Mouse (Mus musculus): ENCODE data around the gene Btbd10. TPM values are rescaled to one million over a fixed set of nuclear protein-coding genes. Genes with fewer than 3 reads are reported as not detected.

Gene Btbd10
- 10 to 100 TPM in 1 of 2 experiments, 1 to 10 TPM in 1; 10.0 to 10.3 TPM for polyA plus RNA-seq (2017; shearing (Covaris generic))

DNA sequence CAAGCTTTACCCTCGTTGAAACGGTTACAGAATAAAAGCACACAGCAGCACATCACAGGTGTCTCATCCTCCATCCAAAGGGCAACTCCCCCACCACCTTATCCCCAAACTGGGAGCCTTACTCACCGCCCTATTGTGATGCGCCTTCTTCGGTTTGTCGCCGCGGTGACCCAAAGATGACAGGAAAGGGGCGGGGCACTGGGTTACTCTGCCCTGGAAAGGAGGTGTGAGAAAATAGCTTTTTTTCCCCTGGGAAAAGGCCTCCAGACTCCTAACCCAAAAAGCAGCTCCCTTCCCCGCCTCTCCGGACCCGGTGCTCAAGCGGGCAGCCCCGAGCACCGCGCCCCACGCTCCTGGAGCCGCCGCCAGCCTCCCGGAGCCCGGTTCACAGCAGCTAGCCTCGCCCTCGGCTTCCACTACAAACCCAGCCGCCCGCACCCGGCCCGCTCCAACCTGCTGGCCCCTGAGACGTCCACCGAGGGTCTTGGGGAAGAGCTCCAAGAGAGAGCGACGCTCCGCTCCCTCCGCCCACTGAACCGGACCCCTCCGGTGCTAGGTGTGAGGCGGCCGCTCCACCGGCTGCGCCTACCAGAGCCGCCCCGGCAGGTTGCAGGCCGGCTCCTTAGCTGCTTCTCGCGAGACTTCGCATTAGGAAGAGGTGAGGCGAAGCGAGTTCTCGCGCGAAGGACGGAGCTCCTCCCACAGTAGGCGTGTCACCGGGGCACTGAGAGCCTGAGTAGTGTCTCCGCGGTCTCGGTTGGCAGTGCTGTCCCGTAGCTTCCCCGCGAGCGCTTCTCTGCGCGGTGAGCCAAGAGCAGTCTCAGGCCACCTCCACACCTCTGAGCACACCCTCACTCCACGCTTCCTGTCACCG lies at the start of gene Btbd10:
Btbd10 (minus strand) TSS at position 647 of the 874 bp plus-strand sequence.
- peak; percentile 94 for ATAC-seq

- ATAC-seq: no peak
These were observed 47.3 kb upstream of the Btbd10 start for GRCm38 (mm10) chr7:113416536-113416935.

DNA sequence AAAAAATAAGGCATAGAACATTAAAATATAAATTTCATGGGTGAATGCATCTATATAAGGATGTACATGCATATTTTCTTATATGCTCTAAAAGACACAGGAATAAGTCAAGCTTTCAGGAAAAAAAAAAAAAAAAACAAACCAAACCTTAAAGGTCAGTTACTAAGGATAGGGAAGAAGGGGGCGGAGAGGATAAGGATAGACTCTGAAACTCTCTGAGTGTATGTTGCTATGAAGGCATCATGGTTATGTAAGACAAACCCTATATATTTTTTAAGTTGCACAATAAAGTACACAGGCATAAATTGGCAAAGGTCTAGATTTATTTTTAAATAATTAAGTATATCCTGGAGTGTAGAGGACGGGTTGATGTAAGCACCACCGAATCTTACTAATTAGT lies 46.1 kb upstream of the Btbd10 start:
- no peak for ATAC-seq

DNA sequence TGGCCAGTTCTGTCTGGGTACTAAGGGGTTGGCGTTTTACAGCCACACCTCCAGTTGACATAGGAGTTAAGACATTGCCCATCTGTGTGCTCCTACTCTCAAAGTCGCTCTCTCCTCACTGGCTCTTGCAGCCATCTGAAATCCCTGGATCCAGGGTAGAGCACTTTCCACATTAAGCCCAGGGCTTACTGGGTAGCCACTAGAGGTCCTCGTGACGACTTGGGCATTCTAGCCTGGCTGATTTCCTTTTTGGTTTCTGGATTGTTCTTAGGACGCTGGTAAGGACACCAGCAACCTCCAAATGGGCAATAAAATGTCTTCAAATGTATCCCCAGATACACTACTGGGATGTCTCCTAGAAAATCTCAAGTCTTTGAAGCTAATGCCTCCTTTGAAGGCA lies 39.5 kb upstream of the Btbd10 start:
- ATAC-seq: no peak

DNA sequence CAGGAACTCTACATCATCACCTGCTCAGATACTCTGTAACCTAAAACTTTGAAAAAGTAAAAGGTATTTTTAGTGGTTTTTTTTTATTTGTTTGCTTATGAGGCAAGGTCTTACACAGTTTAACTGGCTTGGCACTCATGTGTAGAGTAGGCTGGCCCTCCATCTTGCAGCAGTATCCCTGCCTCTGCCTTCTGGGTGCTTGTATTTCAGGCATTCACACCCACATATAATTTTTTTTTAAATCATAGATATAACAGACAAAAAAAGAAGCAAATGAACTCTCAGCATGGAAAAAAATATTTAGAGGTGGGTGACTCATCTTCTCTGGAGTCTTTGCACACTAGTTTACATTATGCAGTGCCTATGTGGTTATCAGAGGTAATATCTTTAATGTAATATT lies 28.9 kb upstream of the Btbd10 start:
- no peak for ATAC-seq

DNA sequence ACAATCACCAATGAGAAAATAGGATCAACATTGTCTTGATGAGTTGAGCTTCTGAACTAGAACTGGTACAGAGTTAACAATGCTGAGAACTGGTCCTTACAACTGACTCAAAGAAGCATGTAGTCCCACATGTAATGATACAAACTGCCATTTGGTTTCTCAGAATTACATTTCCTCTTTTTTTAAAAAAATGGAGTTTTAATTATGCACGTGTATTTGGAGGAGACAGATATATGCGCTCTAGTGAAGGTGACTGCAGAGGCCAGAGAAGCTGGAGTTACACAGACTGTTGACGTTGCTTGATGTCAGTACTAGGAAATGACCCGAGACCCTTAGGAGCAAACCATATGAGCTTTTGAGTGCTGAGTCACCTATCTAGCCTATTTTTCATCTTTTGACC lies 27.5 kb upstream of the Btbd10 start:
- ATAC-seq: no peak

DNA sequence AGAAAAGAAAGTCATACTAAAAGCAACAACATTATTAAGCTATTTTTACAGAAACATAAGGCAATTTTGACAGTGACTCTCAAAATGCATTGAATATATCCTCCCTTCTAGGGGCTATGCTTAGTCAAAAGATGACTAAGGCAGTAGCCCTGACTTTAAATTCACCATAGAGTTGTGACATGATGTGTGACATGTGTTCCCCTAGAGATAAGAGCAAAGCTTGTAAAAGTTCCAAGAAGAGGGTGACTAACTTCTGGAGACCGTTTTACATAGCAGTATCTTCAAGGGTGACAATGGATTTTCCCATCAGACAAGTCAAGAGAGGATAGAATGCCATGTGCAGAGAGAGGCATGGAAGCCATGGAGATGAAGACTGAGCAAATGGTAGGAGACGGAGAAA lies 22.4 kb upstream of the Btbd10 start:
- no peak for ATAC-seq

- ATAC-seq: no peak
These were observed 19.3 kb upstream of the Btbd10 start, which contains the start of gene Pth for GRCm38 (mm10) chr7:113388470-113388869. Gene Pth (minus strand): TSS chr7:113388570.

GRCm38 (mm10) chr7:113377875-113378658 lies 8.9 kb upstream of the Btbd10 start:
- peak; percentile 99 for ATAC-seq

DNA sequence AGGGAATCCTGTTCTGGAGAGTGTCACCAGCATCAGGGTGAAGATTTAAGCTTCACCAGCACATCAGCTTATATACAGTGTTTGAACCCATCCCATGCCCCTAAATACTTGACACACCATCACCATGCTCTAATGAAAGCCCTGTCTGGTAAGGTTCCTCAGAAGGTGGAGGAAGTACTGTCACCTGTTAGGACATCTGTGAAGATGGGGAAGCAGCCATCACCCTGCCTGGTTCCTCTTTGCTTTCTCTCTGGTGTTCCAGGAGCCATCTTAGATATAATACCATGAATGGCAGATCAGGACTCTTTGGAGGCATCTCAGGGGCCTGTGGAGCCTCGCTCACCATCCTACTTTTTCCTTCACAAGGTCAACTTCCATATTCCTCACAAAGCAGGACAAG lies 3.5 kb upstream of the Btbd10 start:
- ATAC-seq: no peak

GRCm38 (mm10) chr7:113369620-113370340 lies 588 bp upstream of the Btbd10 start:
- ATAC-seq: peak; percentile 65

- no peak for ATAC-seq
These were observed 1.8 kb downstream of the Btbd10 start for GRCm38 (mm10) chr7:113367440-113367839.

- no peak for ATAC-seq
These were observed 20.1 kb downstream of the Btbd10 start for GRCm38 (mm10) chr7:113349089-113349488.

DNA sequence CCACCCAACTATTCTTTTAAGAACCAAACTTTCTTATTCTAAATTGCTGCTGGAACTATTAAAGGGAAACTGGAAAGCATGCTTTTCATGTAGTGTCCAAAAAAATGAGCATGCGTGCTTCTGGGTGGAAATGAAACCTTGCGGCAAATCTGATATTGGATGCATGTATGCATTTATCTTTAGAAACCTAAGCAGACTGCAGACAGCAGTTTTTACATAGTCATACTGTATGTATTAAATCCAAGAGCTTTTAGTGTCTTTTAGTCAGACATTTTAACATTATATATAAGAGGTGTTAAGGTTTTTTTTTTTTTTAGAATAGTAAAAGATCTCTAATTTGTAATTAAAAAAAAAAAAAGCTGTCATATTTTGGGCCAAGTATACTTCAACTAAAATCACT lies 21.5 kb downstream of the Btbd10 start:
- ATAC-seq: no peak

- no peak for ATAC-seq
These were observed 21.9 kb downstream of the Btbd10 start for GRCm38 (mm10) chr7:113347271-113347670.

GRCm38 (mm10) chr7:113335250-113335649 lies 33.9 kb downstream of the Btbd10 start:
- no peak for ATAC-seq

- no peak for ATAC-seq
These were observed 35.2 kb downstream of the Btbd10 start for GRCm38 (mm10) chr7:113334036-113334435.

DNA sequence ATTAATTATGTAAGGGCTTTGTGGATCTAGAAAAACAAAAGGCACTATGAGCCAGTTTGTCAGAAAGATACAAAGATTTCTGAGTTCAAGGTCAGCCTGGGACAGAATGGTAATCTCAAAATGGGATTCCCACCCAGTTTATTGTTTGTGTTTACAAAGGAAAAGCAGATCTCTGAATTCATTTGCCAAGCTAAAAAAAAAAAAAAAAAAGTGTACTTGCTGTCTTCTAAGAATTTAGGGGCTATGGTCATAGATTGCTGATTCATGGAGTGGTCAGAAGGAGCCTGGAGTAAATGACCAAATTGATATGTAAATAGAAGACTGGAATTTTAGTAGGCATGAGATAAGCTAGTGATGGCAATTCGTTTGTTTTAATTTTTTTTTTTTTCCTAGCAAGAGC lies 49.1 kb downstream of the Btbd10 start:
- no peak for ATAC-seq

GRCm38 (mm10) chr7:113311784-113312183 lies 57.4 kb downstream of the Btbd10 start:
- ATAC-seq: peak; percentile 73

GRCm38 (mm10) chr7:113310136-113310535 lies 59.1 kb downstream of the Btbd10 start:
- ATAC-seq: no peak

DNA sequence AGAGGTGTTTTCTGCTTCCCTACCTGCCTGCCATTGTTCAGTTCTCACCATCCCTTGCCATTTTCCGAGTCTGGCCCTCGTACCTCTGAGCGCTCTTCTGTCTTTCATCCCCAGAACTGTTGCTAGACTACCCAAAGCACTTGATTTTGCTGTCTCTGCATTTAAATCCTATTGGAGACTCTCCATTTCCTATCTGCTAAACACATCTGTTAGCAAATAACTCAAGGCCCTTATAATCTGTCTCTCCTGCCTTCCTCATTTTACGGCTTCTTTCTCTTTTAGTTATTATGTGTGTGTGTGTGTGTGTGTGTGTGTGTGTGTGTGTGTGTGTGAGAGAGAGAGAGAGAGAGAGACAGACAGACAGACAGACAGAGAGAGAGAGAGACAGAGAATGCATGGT lies 71.4 kb downstream of the Btbd10 start:
- ATAC-seq: no peak

DNA sequence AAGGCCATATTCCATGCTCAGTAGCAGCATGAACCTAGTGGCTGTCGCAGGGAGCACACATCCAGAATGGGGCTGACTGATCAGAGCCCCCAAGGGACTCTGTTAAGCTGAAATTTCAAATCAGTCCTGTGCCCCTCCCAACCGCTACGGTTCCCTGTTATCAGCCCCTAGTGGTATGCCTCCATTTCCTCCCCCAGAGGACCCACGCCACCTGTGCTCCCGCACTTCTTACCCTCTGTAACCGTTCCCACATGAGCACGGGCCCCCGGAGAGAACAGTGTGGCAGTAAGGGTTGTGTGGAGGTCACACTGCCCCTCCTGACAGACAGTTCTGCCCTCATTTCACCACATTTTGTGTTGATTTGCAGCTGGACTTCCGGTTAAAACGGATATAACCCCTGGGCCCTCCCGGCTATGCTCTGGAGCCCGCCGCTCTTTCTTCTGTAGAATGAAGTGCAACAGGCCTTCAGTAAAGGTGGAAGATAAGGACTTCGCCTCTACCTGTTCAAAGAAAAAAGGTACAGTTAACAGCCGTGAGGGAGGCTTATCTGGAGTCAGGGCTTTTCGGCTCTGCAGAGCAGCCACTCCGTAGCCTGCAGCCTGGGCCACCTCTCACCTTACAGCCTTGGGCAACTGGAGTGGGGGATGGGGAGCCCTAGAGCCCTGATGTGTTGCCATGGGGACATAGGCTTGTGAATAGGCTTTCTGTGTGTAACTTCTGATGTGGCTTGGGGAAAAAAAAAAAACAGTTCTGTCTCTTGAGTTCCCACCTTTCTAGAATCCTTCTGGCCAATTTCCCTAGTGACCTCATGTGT lies 73.9 kb downstream of the Btbd10 start:
- peak; percentile 64 for ATAC-seq

Measured in CD4-positive, CD25-positive, alpha-beta regulatory T cell, adult 4 months (primary cell).